Mouse (Mus musculus) spleen, postnatal 36 days (tissue): ENCODE results near the gene Kcna2.
A peak's percentile ranks its signal among the peaks of the same experiment; 100 is the strongest.

Source experiments
- DNase-seq, 2 experiments: peaks; one replicate each; pipeline ENCODE4 v3.0.0; 2022; ENCODE audit warnings: low spot score in 2 of 2, mixed read lengths in 1 of 2

Kcna2 gene

GRCm38 (mm10) chr3:107101787-107102651 lies 1.1 kb downstream of the Kcna2 start:
- DNase-seq = no peak

GRCm38 (mm10) chr3:107103041-107103440 lies 2.1 kb downstream of the Kcna2 start:
- no peak for DNase-seq

- no peak for DNase-seq
Observed at GRCm38 (mm10) chr3:107103462-107103861, 2.5 kb downstream of the Kcna2 start.

GRCm38 (mm10) chr3:107105986-107106385 lies 5.0 kb downstream of the Kcna2 start:
- DNase-seq = no peak

- no peak for DNase-seq
Observed at GRCm38 (mm10) chr3:107112498-107112897, 11.6 kb downstream of the Kcna2 start.

- no peak for DNase-seq
Observed at GRCm38 (mm10) chr3:107112932-107113659, 12.2 kb downstream of the Kcna2 start.

GRCm38 (mm10) chr3:107113771-107114737 lies 13.1 kb downstream of the Kcna2 start:
- no peak for DNase-seq

- no peak for DNase-seq
Observed at GRCm38 (mm10) chr3:107114941-107115340, 14.0 kb downstream of the Kcna2 start.

- no peak for DNase-seq
Observed at GRCm38 (mm10) chr3:107115746-107116145, 14.8 kb downstream of the Kcna2 start.

- no peak for DNase-seq
Observed at GRCm38 (mm10) chr3:107119864-107120564, 19.1 kb downstream of the Kcna2 start.

- no peak for DNase-seq
Observed at GRCm38 (mm10) chr3:107122306-107122705, 21.4 kb downstream of the Kcna2 start.

GRCm38 (mm10) chr3:107127667-107128066 lies 26.7 kb downstream of the Kcna2 start:
- no peak for DNase-seq

- DNase-seq = no peak
Observed at GRCm38 (mm10) chr3:107128421-107128820, 27.5 kb downstream of the Kcna2 start.

GRCm38 (mm10) chr3:107129251-107129650 lies 28.3 kb downstream of the Kcna2 start:
- no peak for DNase-seq

GRCm38 (mm10) chr3:107130661-107131326 lies 29.8 kb downstream of the Kcna2 start:
- no peak for DNase-seq

GRCm38 (mm10) chr3:107131846-107132245 lies 30.9 kb downstream of the Kcna2 start:
- DNase-seq = no peak

GRCm38 (mm10) chr3:107132651-107133050 lies 31.7 kb downstream of the Kcna2 start:
- no peak for DNase-seq

- no peak for DNase-seq
Observed at GRCm38 (mm10) chr3:107134457-107134856, 33.5 kb downstream of the Kcna2 start.

- DNase-seq = no peak
Observed at GRCm38 (mm10) chr3:107147126-107147525, 46.2 kb downstream of the Kcna2 start.

GRCm38 (mm10) chr3:107149006-107149405 lies 48.1 kb downstream of the Kcna2 start:
- DNase-seq = peak; percentile 12 to 27

- DNase-seq = no peak
Observed at GRCm38 (mm10) chr3:107150469-107150868, 49.5 kb downstream of the Kcna2 start.
